Mouse (Mus musculus): ENCODE results near the gene Kctd4. TPM values are rescaled to one million over a fixed set of nuclear protein-coding genes. Genes with fewer than 3 reads are reported as not detected.

Gene Kctd4
- total RNA-seq, 2 experiments from 2014 or later = 55.5 to 59.9 TPM

GRCm38 (mm10) chr14:75989168-75989567, 34.4 kb downstream of the Kctd4 start:
- DNase-seq (ENCODE audit: low spot score in 2 of 2) = no peak

GRCm38 (mm10) chr14:75990936-75991335, 36.1 kb downstream of the Kctd4 start:
- DNase-seq (ENCODE audit: low spot score in 2 of 2) = no peak

DNA sequence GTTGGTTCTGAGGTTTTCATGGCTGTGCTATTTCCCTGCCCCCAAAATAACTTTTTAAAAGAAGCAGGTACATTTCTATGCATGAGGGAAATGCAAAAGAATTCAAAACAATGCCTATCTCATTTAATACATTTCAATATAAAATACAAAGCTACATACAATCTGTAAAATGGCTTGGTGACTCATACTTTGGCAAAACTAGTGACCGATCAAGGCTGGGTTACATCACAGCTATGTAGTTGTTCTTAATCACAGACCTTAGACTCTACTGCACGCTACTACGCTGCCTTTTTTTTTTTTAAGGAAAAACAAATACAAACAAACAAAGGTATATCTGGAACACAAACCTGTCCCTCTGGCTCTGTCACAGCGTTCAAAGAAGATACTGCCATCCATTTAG, 37.6 kb downstream of the Kctd4 start:
- no peak for DNase-seq (ENCODE audit: low spot score in 2 of 2)

- DNase-seq (ENCODE audit: low spot score in 2 of 2) = no peak
Observed at GRCm38 (mm10) chr14:75998082-75998481, 43.3 kb downstream of the Kctd4 start.

GRCm38 (mm10) chr14:76001781-76002180, 47.0 kb downstream of the Kctd4 start:
- DNase-seq (ENCODE audit: low spot score in 2 of 2) = no peak

GRCm38 (mm10) chr14:76005011-76005410, 50.2 kb downstream of the Kctd4 start:
- no peak for DNase-seq (ENCODE audit: low spot score in 2 of 2)

DNA sequence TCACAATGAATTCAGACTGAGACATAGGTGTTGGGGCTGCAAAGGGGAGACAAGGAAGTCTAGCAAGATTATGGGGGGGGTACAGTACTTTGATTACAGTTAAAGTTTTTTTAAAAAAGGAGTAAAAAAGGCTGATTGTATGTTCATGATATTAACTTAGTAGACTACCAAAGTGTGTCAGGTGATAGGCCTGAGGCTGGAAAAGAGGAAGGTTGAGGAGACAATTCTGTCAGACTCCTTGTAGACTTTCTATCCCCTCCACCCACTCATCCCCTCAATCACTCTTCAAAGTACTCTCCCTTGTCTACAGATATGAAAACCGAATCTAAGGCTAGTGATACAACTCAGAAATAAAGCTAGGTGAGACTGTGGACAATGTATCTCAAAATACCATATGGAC, 53.4 kb downstream of the Kctd4 start:
- no peak for DNase-seq (ENCODE audit: low spot score in 2 of 2)

GRCm38 (mm10) chr14:76009185-76009584, 54.4 kb downstream of the Kctd4 start:
- no peak for DNase-seq (ENCODE audit: low spot score in 2 of 2)

GRCm38 (mm10) chr14:76010102-76011061, 55.6 kb downstream of the Kctd4 start, which contains the start of gene Gtf2f2:
Gene Gtf2f2 (minus strand): TSS chr14:76010865.
- peak; percentile 94 to 96 for DNase-seq (ENCODE audit: low spot score in 2 of 2)

DNA sequence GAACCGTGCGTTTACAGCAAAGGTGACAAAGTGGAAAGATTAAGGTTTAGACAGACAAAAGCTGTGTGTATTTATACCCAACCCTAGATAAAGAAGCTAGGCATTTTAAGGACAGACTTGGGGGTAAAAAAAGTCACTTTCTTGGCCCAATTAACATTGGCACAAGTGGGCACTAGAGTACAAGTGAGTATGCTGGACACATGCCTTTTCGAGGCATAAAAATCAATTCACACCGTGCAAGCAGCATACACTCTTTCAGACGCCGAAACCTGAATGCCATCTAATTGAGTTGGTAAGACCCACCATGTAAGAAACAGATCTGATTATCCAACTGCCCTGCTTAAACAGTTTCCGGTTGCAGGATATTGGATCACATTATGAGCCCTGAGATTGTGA, 56.3 kb downstream of the Kctd4 start:
- DNase-seq (ENCODE audit: low spot score in 2 of 2) = no peak

DNA sequence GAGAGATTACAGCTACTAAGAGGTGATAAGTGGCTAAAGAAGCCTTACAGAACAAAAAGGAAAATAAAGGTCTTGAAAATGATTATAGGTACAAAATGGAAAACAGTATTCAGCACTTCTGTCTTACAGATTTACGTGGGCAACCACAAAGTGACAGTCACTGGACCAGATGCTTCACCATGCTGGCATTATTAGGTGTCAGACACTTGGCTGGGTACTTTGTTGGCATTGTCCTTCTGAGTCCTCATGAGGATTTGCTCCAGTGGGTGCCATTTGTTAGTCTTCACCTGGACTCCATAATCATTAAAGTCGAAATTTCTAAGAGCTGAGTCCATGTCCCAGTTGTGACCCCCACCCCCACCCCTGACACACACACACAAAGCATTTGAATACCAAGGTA, 59.5 kb downstream of the Kctd4 start:
- DNase-seq (ENCODE audit: low spot score in 2 of 2) = no peak

Other genes starting within 250 kb of the Kctd4 start
- gene Cog3, start 200.5 kb upstream of the Kctd4 start, total RNA-seq (2021) = 10 to 100 TPM; 23.5 to 24.8 TPM
- gene Slc25a30, start 168.0 kb upstream of the Kctd4 start, total RNA-seq (2021) = 10 to 100 TPM; 12.8 to 14.3 TPM
- 100 to 1,000 TPM; 912 to 940 TPM for gene Tpt1, start 109.9 kb upstream of the Kctd4 start, total RNA-seq (2021)
- 10 to 100 TPM; 22.4 to 23.0 TPM for gene Gtf2f2, start 55.9 kb downstream of the Kctd4 start, total RNA-seq (2021)
- gene Gpalpp1, start 155.8 kb downstream of the Kctd4 start, total RNA-seq (2021) = 10 to 100 TPM; 25.9 to 27.2 TPM
- gene Nufip1, start 155.9 kb downstream of the Kctd4 start, total RNA-seq (2021) = 10 to 100 TPM in 1 of 2 experiments, 1 to 10 TPM in 1; 8.6 to 10.1 TPM